ENCODE assay signal across 8 mouse cellular contexts in the genomic region with DNA sequence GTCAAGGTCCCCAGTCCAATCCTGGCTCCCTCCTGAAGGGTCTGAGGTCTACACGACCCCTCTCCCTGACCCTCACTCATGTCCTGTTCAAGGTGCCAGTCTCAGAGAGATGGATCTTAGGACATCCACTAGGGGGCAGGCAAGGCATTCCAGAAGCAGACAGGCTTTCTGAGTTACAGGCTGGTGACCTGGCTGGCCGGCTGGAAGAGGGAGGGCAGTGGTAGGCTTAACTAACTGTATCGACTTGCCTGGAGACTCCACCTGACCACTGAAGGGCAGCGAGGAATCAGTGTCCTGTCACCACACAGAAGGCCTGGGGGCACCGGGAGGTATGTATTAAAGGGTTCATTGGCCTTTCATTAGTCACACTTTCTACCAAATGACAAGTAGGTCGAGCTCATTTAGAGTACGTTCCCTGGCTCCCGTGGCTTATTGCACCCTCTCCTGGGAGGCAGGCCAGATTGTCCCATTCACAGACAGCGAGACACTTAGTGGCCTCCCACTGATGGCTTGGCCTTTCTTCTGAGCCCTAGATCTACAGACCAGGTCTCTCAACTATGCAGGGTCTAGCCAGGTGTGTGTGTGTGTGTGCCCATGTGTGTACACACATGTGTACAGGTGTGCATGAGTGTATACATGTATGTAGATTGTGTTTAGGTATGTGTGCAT. TPM values are rescaled to one million over a fixed set of nuclear protein-coding genes. Genes with fewer than 3 reads are reported as not detected.
DNase-seq lines count a peak whose midpoint lies in the region; ATAC-seq lines count a peak whose summit lies in the region.

No protein-coding gene starts in this region.

- H3K4me3 ChIP-seq in embryonic facial prominence, embryonic 14.5 days (ENCODE audit: low read depth, low read length): no peak overlapping the region
- H3K4me3 ChIP-seq in heart, embryonic 13.5 days: no peak overlapping the region
- H3K4me3 ChIP-seq in kidney, embryonic 15.5 days (replicated peaks): no peak overlapping the region
- H3K4me3 ChIP-seq in liver, embryonic 13.5 days (replicated peaks): no peak overlapping the region
- no peak overlapping the region for H3K4me3 ChIP-seq in neural tube, embryonic 11.5 days (ENCODE audit: low read depth, low read length)
- H3K4me3 ChIP-seq in stomach, embryonic 16.5 days (replicated peaks; ENCODE audit: low read length): no peak overlapping the region

- no peak overlapping the region for H3K4me2 ChIP-seq in embryonic facial prominence, embryonic 14.5 days (ENCODE audit: low read depth, low read length)
- peak overlapping the region; percentile 44 for H3K4me2 ChIP-seq in heart, embryonic 13.5 days
- H3K4me2 ChIP-seq in kidney, embryonic 15.5 days: peak overlapping the region; percentile 37
- no peak overlapping the region for H3K4me2 ChIP-seq in liver, embryonic 13.5 days
- H3K4me2 ChIP-seq in neural tube, embryonic 11.5 days (ENCODE audit: low read depth): no peak overlapping the region
- no peak overlapping the region for H3K4me2 ChIP-seq in stomach, embryonic 16.5 days (ENCODE audit: low read depth, low read length)

- peak; percentile 40 to 67 for DNase-seq in adrenal gland, postnatal 4 days (ENCODE audit: low spot score in 2 of 2)
- DNase-seq in embryonic facial prominence, embryonic 14.5 days (ENCODE audit: low spot score): peak; percentile 84
- DNase-seq in liver, embryonic 13.5 days: peak; percentile 41
- DNase-seq in neural tube, embryonic 11.5 days (ENCODE audit: low spot score): peak; percentile 76

- no peaks in the 10 kb centered on the region for H3K9me3 ChIP-seq in embryonic facial prominence, embryonic 14.5 days (ENCODE audit: control insufficient read depth, low read length)
- H3K9me3 ChIP-seq in heart, embryonic 13.5 days: no peaks in the 10 kb centered on the region
- H3K9me3 ChIP-seq in kidney, embryonic 15.5 days (replicated peaks): no peaks in the 10 kb centered on the region
- no peaks in the 10 kb centered on the region for H3K9me3 ChIP-seq in liver, embryonic 13.5 days (replicated peaks)
- H3K9me3 ChIP-seq in neural tube, embryonic 11.5 days (ENCODE audit: control insufficient read depth, low read length): no peaks in the 10 kb centered on the region
- no peaks in the 10 kb centered on the region for H3K9me3 ChIP-seq in stomach, embryonic 16.5 days (replicated peaks; ENCODE audit: control insufficient read depth, low read length)

- H3K4me1 ChIP-seq in embryonic facial prominence, embryonic 14.5 days (ENCODE audit: control insufficient read depth, insufficient read depth, low read length): peaks cover 22% of the 10 kb centered on the region
- peaks cover 37% of the 10 kb centered on the region for H3K4me1 ChIP-seq in heart, embryonic 13.5 days
- peaks cover 38% of the 10 kb centered on the region for H3K4me1 ChIP-seq in kidney, embryonic 15.5 days
- no peaks in the 10 kb centered on the region for H3K4me1 ChIP-seq in liver, embryonic 13.5 days (replicated peaks)
- H3K4me1 ChIP-seq in neural tube, embryonic 11.5 days (ENCODE audit: control insufficient read depth, insufficient read depth, low read length): no peaks in the 10 kb centered on the region
- H3K4me1 ChIP-seq in stomach, embryonic 16.5 days (ENCODE audit: control insufficient read depth, insufficient read depth, low read length): peaks cover 20% of the 10 kb centered on the region

- H3K27me3 ChIP-seq in embryonic facial prominence, embryonic 14.5 days (replicated peaks; ENCODE audit: control insufficient read depth, insufficient read depth, low read length): no peaks in the 10 kb centered on the region
- H3K27me3 ChIP-seq in heart, embryonic 13.5 days (replicated peaks): peaks cover 27% of the 10 kb centered on the region; the same call in 1 of the 2 replicates
- H3K27me3 ChIP-seq in kidney, embryonic 15.5 days: peaks cover 29% of the 10 kb centered on the region
- H3K27me3 ChIP-seq in liver, embryonic 13.5 days: peaks cover 8% of the 10 kb centered on the region; the same call in 1 of the 2 replicates
- no peaks in the 10 kb centered on the region for H3K27me3 ChIP-seq in neural tube, embryonic 11.5 days (ENCODE audit: control insufficient read depth, insufficient read depth, low read length)
- H3K27me3 ChIP-seq in stomach, embryonic 16.5 days (ENCODE audit: control insufficient read depth, insufficient read depth, low read length): no peaks in the 10 kb centered on the region

- no peak overlapping the region for H3K27ac ChIP-seq in embryonic facial prominence, embryonic 14.5 days (replicated peaks; ENCODE audit: low read depth, low read length)
- H3K27ac ChIP-seq in heart, embryonic 13.5 days (replicated peaks): 0 out of 2 replicates have a peak overlapping the region, but pooled peaks have one; percentile 16
- H3K27ac ChIP-seq in kidney, embryonic 15.5 days: 0 out of 2 replicates have a peak overlapping the region, but pooled peaks have one; percentile 84
- no peak overlapping the region for H3K27ac ChIP-seq in liver, embryonic 13.5 days
- no peak overlapping the region for H3K27ac ChIP-seq in neural tube, embryonic 11.5 days (ENCODE audit: low read depth, low read length)
- no peak overlapping the region for H3K27ac ChIP-seq in stomach, embryonic 16.5 days (ENCODE audit: low read length)

- peak; percentile 68 for ATAC-seq in CD4-positive, CD25-positive, alpha-beta regulatory T cell, adult 4 months
- peak; percentile 50; the same call in 1 of the 2 replicates for ATAC-seq in embryonic facial prominence, embryonic 14.5 days (ENCODE audit: low read depth)
- no peak for ATAC-seq in heart, embryonic 13.5 days (ENCODE audit: extremely low read depth, insufficient number of reproducible peaks, low FRiP score, low TSS enrichment)
- ATAC-seq in kidney, embryonic 15.5 days (replicated peaks; ENCODE audit: low FRiP score): peak; percentile 47
- no peak for ATAC-seq in liver, embryonic 13.5 days (ENCODE audit: low read depth)
- ATAC-seq in neural tube, embryonic 11.5 days (ENCODE audit: insufficient read depth, low FRiP score, low TSS enrichment): peak; percentile 48
- peak; percentile 38; the same call in 1 of the 2 replicates for ATAC-seq in stomach, embryonic 16.5 days (ENCODE audit: insufficient read depth, low FRiP score)

- no peaks in the 10 kb centered on the region for H3K36me3 ChIP-seq in embryonic facial prominence, embryonic 14.5 days (ENCODE audit: control insufficient read depth, insufficient read depth, low read length)
- no peaks in the 10 kb centered on the region for H3K36me3 ChIP-seq in heart, embryonic 13.5 days
- H3K36me3 ChIP-seq in kidney, embryonic 15.5 days: no peaks in the 10 kb centered on the region
- no peaks in the 10 kb centered on the region for H3K36me3 ChIP-seq in liver, embryonic 13.5 days
- no peaks in the 10 kb centered on the region for H3K36me3 ChIP-seq in neural tube, embryonic 11.5 days (ENCODE audit: control insufficient read depth, insufficient read depth, low read length)
- H3K36me3 ChIP-seq in stomach, embryonic 16.5 days (ENCODE audit: control insufficient read depth, insufficient read depth, low read length): no peaks in the 10 kb centered on the region

- 16% methylated on average over 9 of the region's 9 CpGs for WGBS in embryonic facial prominence, embryonic 14.5 days
- WGBS in heart, embryonic 13.5 days: 18% methylated on average over 9 of the region's 9 CpGs
- 5% methylated on average over 9 of the region's 9 CpGs for WGBS in kidney, embryonic 15.5 days
- WGBS in liver, embryonic 13.5 days (ENCODE audit: insufficient replicate concordance): 28% methylated on average over 9 of the region's 9 CpGs
- WGBS in neural tube, embryonic 11.5 days: 21% methylated on average over 9 of the region's 9 CpGs
- WGBS in stomach, embryonic 16.5 days: 20% methylated on average over 9 of the region's 9 CpGs

- H3K9ac ChIP-seq in embryonic facial prominence, embryonic 14.5 days (ENCODE audit: low read depth, low read length): no peak overlapping the region
- H3K9ac ChIP-seq in heart, embryonic 13.5 days: peak overlapping the region; percentile 20; the same call in 1 of the 2 replicates
- no peak overlapping the region for H3K9ac ChIP-seq in kidney, embryonic 15.5 days
- no peak overlapping the region for H3K9ac ChIP-seq in liver, embryonic 13.5 days
- no peak overlapping the region for H3K9ac ChIP-seq in neural tube, embryonic 11.5 days (ENCODE audit: low read length)
- H3K9ac ChIP-seq in stomach, embryonic 16.5 days (ENCODE audit: low read length): peak overlapping the region; percentile 24; the same call in 1 of the 2 replicates

RNA-seq across cellular contexts. Expression of a gene that starts 7.9 kb away (rescaled TPM):
- 10 to 100 TPM; 55.1 to 95.2 TPM for polyA plus RNA-seq in CD4-positive, CD25-positive, alpha-beta regulatory T cell, adult 4 months (2017; shearing (Covaris generic))
- 10 to 100 TPM; 27.4 to 28.7 TPM for total RNA-seq in adrenal gland, postnatal 4 days (2021)
- 9.7 and 10.6 TPM in 2 replicates for polyA plus RNA-seq in embryonic facial prominence, embryonic 14.5 days (2014; fragmentation: Nextera tagmentation; extraction: Ambion mirVana)
- polyA plus RNA-seq in heart, embryonic 13.5 days (2015; fragmentation: Nextera tagmentation; extraction: Ambion mirVana): 4.9 and 6.0 TPM in 2 replicates
- 12.7 and 16.9 TPM in 2 replicates for polyA plus RNA-seq in kidney, embryonic 15.5 days (2015; fragmentation: Nextera tagmentation; extraction: Ambion mirVana)
- polyA plus RNA-seq in liver, embryonic 13.5 days (2015; fragmentation: Nextera tagmentation; extraction: Ambion mirVana): 3.2 and 5.7 TPM in 2 replicates
- polyA plus RNA-seq in neural tube, embryonic 11.5 days (2014; fragmentation: Nextera tagmentation; extraction: Ambion mirVana): 4.5 and 6.4 TPM in 2 replicates
- 9.5 and 13.9 TPM in 2 replicates for polyA plus RNA-seq in stomach, embryonic 16.5 days (2015; fragmentation: Nextera tagmentation; extraction: Ambion mirVana)

RNA-seq across cellular contexts. Expression of a gene that starts 41.0 kb away (rescaled TPM):
- polyA plus RNA-seq in CD4-positive, CD25-positive, alpha-beta regulatory T cell, adult 4 months (2017; shearing (Covaris generic)): not detected
- not detected for total RNA-seq in adrenal gland, postnatal 4 days (2021)
- polyA plus RNA-seq in embryonic facial prominence, embryonic 14.5 days (2014; fragmentation: Nextera tagmentation; extraction: Ambion mirVana): 0.31 TPM in 1 of 2 replicates, not detected in the other
- not detected in 2 replicates for polyA plus RNA-seq in heart, embryonic 13.5 days (2015; fragmentation: Nextera tagmentation; extraction: Ambion mirVana)
- 0.10 TPM in 1 of 2 replicates, not detected in the other for polyA plus RNA-seq in kidney, embryonic 15.5 days (2015; fragmentation: Nextera tagmentation; extraction: Ambion mirVana)
- not detected in 2 replicates for polyA plus RNA-seq in liver, embryonic 13.5 days (2015; fragmentation: Nextera tagmentation; extraction: Ambion mirVana)
- polyA plus RNA-seq in neural tube, embryonic 11.5 days (2014; fragmentation: Nextera tagmentation; extraction: Ambion mirVana): not detected in 2 replicates
- polyA plus RNA-seq in stomach, embryonic 16.5 days (2015; fragmentation: Nextera tagmentation; extraction: Ambion mirVana): 0.12 TPM in 1 of 2 replicates, not detected in the other

Comparison
In these comparisons a context has a peak if more than half of its experiments do, and no peak if none do; other contexts are left out.
1. ATAC-seq: peak in CD4-positive, CD25-positive, alpha-beta regulatory T cell, adult 4 months (single experiment), embryonic facial prominence, embryonic 14.5 days (single experiment), kidney, embryonic 15.5 days (single experiment), neural tube, embryonic 11.5 days (single experiment) and stomach, embryonic 16.5 days (single experiment); none in heart, embryonic 13.5 days (single experiment) and liver, embryonic 13.5 days (single experiment).
2. H3K27ac ChIP-seq: peak in heart, embryonic 13.5 days (single experiment) and kidney, embryonic 15.5 days (single experiment); none in embryonic facial prominence, embryonic 14.5 days (single experiment), liver, embryonic 13.5 days (single experiment), neural tube, embryonic 11.5 days (single experiment) and stomach, embryonic 16.5 days (single experiment).
3. H3K4me2 ChIP-seq: peak in heart, embryonic 13.5 days (single experiment) and kidney, embryonic 15.5 days (single experiment); none in embryonic facial prominence, embryonic 14.5 days (single experiment), liver, embryonic 13.5 days (single experiment), neural tube, embryonic 11.5 days (single experiment) and stomach, embryonic 16.5 days (single experiment).
4. H3K9ac ChIP-seq: peak in heart, embryonic 13.5 days (single experiment) and stomach, embryonic 16.5 days (single experiment); none in embryonic facial prominence, embryonic 14.5 days (single experiment), kidney, embryonic 15.5 days (single experiment), liver, embryonic 13.5 days (single experiment) and neural tube, embryonic 11.5 days (single experiment).
5. Peak in every context shown above with its lines, with median percentiles within 50 percentile points of each other: DNase-seq.